Mouse (Mus musculus): ENCODE data around the gene Spout1. TPM values are rescaled to one million over a fixed set of nuclear protein-coding genes. Genes with fewer than 3 reads are reported as not detected.

Spout1 gene
- polyA plus RNA-seq, 1 experiment from 2014 or later = 70.8 TPM

GRCm38 (mm10) chr2:30207401-30207800 is 29.1 kb upstream of the Spout1 start:
- H3K4me3 ChIP-seq (ENCODE audit: low read depth, low read length) = no peak overlapping the region
- 84% methylated on average over 4 of the region's 4 CpGs for WGBS
- H3K4me2 ChIP-seq (ENCODE audit: low read depth) = no peak overlapping the region
- no peak for ATAC-seq (ENCODE audit: insufficient read depth, low FRiP score, low TSS enrichment)
- no peak overlapping the region for H3K27ac ChIP-seq (ENCODE audit: low read depth, low read length)
- no peak for DNase-seq (ENCODE audit: low spot score)
- H3K4me1 ChIP-seq (ENCODE audit: control insufficient read depth, insufficient read depth, low read length) = peaks cover 8% of the 10 kb centered on the region
- H3K9me3 ChIP-seq (ENCODE audit: control insufficient read depth, low read length) = no peaks in the 10 kb centered on the region
- no peaks in the 10 kb centered on the region for H3K36me3 ChIP-seq (ENCODE audit: control insufficient read depth, insufficient read depth, low read length)
- no peak overlapping the region for H3K9ac ChIP-seq (ENCODE audit: low read length)
- H3K27me3 ChIP-seq (ENCODE audit: control insufficient read depth, insufficient read depth, low read length) = no peaks in the 10 kb centered on the region

GRCm38 (mm10) chr2:30205629-30206357 is 27.5 kb upstream of the Spout1 start, which contains the start of gene Kyat1:
Gene Kyat1, minus strand, starts transcription at chr2:30205847.
- no peak within 1 kb of the TSS for H3K27ac ChIP-seq (ENCODE audit: low read depth, low read length)
- peak; percentile 90 for ATAC-seq (ENCODE audit: insufficient read depth, low FRiP score, low TSS enrichment)
- under 1% methylated on average over 44 of the region's 44 CpGs for WGBS

GRCm38 (mm10) chr2:30205255-30205628 is 27.0 kb upstream of the Spout1 start:
- WGBS = 3% methylated on average over 13 of the region's 13 CpGs
- ATAC-seq (ENCODE audit: insufficient read depth, low FRiP score, low TSS enrichment) = no peak

More at GRCm38 (mm10) chr2:30205629-30206357, 27.5 kb upstream of the Spout1 start, which contains the start of gene Kyat1:
- no peaks in the 10 kb centered on the region for H3K27me3 ChIP-seq (ENCODE audit: control insufficient read depth, insufficient read depth, low read length)
- peak; percentile 95 for DNase-seq (ENCODE audit: low spot score)
- peak within 1 kb of the TSS; percentile 73 for H3K4me3 ChIP-seq (ENCODE audit: low read depth, low read length)
- H3K4me2 ChIP-seq (ENCODE audit: low read depth) = peak within 1 kb of the TSS; percentile 90
- peak within 1 kb of the TSS; percentile 65 for H3K9ac ChIP-seq (ENCODE audit: low read length)
- H3K4me1 ChIP-seq (ENCODE audit: control insufficient read depth, insufficient read depth, low read length) = peaks cover 8% of the 10 kb centered on the region
- H3K9me3 ChIP-seq (ENCODE audit: control insufficient read depth, low read length) = no peaks in the 10 kb centered on the region
- H3K36me3 ChIP-seq (ENCODE audit: control insufficient read depth, insufficient read depth, low read length) = no peaks in the 10 kb centered on the region

GRCm38 (mm10) chr2:30203439-30203838 is 25.2 kb upstream of the Spout1 start:
- Histone ChIP-seq H3K9ac (ENCODE audit: low read length) (no peak overlapping the region), H3K4me3 (ENCODE audit: low read depth, low read length) (no peak overlapping the region), H3K27ac (ENCODE audit: low read depth, low read length) (no peak overlapping the region), H3K4me2 (ENCODE audit: low read depth) (no peak overlapping the region), H3K27me3 (ENCODE audit: control insufficient read depth, insufficient read depth, low read length) (no peaks in the 10 kb centered on the region), H3K36me3 (ENCODE audit: control insufficient read depth, insufficient read depth, low read length) (no peaks in the 10 kb centered on the region), H3K9me3 (ENCODE audit: control insufficient read depth, low read length) (no peaks in the 10 kb centered on the region), H3K4me1 (ENCODE audit: control insufficient read depth, insufficient read depth, low read length) (peaks cover 8% of the 10 kb centered on the region)
- 81% methylated on average over 7 of the region's 7 CpGs for whole genome bisulfite sequencing
- no peak for ATAC-seq (ENCODE audit: insufficient read depth, low FRiP score, low TSS enrichment)
- no peak for DNase-seq (ENCODE audit: low spot score)

More at GRCm38 (mm10) chr2:30205255-30205628, 27.0 kb upstream of the Spout1 start:
- DNase-seq (ENCODE audit: low spot score) = no peak
- H3K4me2 ChIP-seq (ENCODE audit: low read depth) = peak overlapping the region; percentile 90
- no peak overlapping the region for H3K27ac ChIP-seq (ENCODE audit: low read depth, low read length)
- H3K4me3 ChIP-seq (ENCODE audit: low read depth, low read length) = peak overlapping the region; percentile 73
- peak overlapping the region; percentile 65 for H3K9ac ChIP-seq (ENCODE audit: low read length)
- no peaks in the 10 kb centered on the region for H3K9me3 ChIP-seq (ENCODE audit: control insufficient read depth, low read length)
- no peaks in the 10 kb centered on the region for H3K36me3 ChIP-seq (ENCODE audit: control insufficient read depth, insufficient read depth, low read length)
- H3K27me3 ChIP-seq (ENCODE audit: control insufficient read depth, insufficient read depth, low read length) = no peaks in the 10 kb centered on the region
- peaks cover 8% of the 10 kb centered on the region for H3K4me1 ChIP-seq (ENCODE audit: control insufficient read depth, insufficient read depth, low read length)

GRCm38 (mm10) chr2:30200388-30200925 is 22.2 kb upstream of the Spout1 start:
- no peaks in the 10 kb centered on the region for H3K27me3 ChIP-seq (ENCODE audit: control insufficient read depth, insufficient read depth, low read length)
- 86% methylated on average over 5 of the region's 5 CpGs for WGBS
- ATAC-seq (ENCODE audit: insufficient read depth, low FRiP score, low TSS enrichment) = no peak

GRCm38 (mm10) chr2:30199984-30200383 is 21.7 kb upstream of the Spout1 start:
- Histone ChIP-seq H3K27ac (ENCODE audit: low read depth, low read length) (no peak overlapping the region), H3K9me3 (ENCODE audit: control insufficient read depth, low read length) (no peaks in the 10 kb centered on the region), H3K27me3 (ENCODE audit: control insufficient read depth, insufficient read depth, low read length) (no peaks in the 10 kb centered on the region), H3K9ac (ENCODE audit: low read length) (no peak overlapping the region), H3K4me2 (ENCODE audit: low read depth) (no peak overlapping the region), H3K4me3 (ENCODE audit: low read depth, low read length) (no peak overlapping the region), H3K4me1 (ENCODE audit: control insufficient read depth, insufficient read depth, low read length) (peaks cover 3% of the 10 kb centered on the region; the same call in 1 of the 2 replicates), H3K36me3 (ENCODE audit: control insufficient read depth, insufficient read depth, low read length) (no peaks in the 10 kb centered on the region)
- ATAC-seq (ENCODE audit: insufficient read depth, low FRiP score, low TSS enrichment) (no peak), DNase-seq (ENCODE audit: low spot score) (no peak)
- WGBS = 89% methylated on average over 1 of the region's 1 CpGs

More at GRCm38 (mm10) chr2:30200388-30200925, 22.2 kb upstream of the Spout1 start:
- H3K4me3 ChIP-seq (ENCODE audit: low read depth, low read length) = no peak overlapping the region
- no peak overlapping the region for H3K4me2 ChIP-seq (ENCODE audit: low read depth)
- no peak overlapping the region for H3K27ac ChIP-seq (ENCODE audit: low read depth, low read length)
- H3K9me3 ChIP-seq (ENCODE audit: control insufficient read depth, low read length) = no peaks in the 10 kb centered on the region
- no peak for DNase-seq (ENCODE audit: low spot score)
- no peak overlapping the region for H3K9ac ChIP-seq (ENCODE audit: low read length)
- no peaks in the 10 kb centered on the region for H3K36me3 ChIP-seq (ENCODE audit: control insufficient read depth, insufficient read depth, low read length)
- H3K4me1 ChIP-seq (ENCODE audit: control insufficient read depth, insufficient read depth, low read length) = peaks cover 3% of the 10 kb centered on the region; the same call in 1 of the 2 replicates

GRCm38 (mm10) chr2:30198021-30198420 is 19.8 kb upstream of the Spout1 start:
- Histone ChIP-seq H3K36me3 (ENCODE audit: control insufficient read depth, insufficient read depth, low read length) (no peaks in the 10 kb centered on the region), H3K4me2 (ENCODE audit: low read depth) (no peak overlapping the region), H3K27ac (ENCODE audit: low read depth, low read length) (no peak overlapping the region), H3K4me1 (ENCODE audit: control insufficient read depth, insufficient read depth, low read length) (no peaks in the 10 kb centered on the region), H3K9ac (ENCODE audit: low read length) (no peak overlapping the region), H3K4me3 (ENCODE audit: low read depth, low read length) (no peak overlapping the region), H3K27me3 (ENCODE audit: control insufficient read depth, insufficient read depth, low read length) (no peaks in the 10 kb centered on the region), H3K9me3 (ENCODE audit: control insufficient read depth, low read length) (no peaks in the 10 kb centered on the region)
- ATAC-seq (ENCODE audit: insufficient read depth, low FRiP score, low TSS enrichment) (no peak), DNase-seq (ENCODE audit: low spot score) (no peak)
- 72% methylated on average over 4 of the region's 4 CpGs for WGBS

GRCm38 (mm10) chr2:30194656-30195055 is 16.4 kb upstream of the Spout1 start:
- WGBS = 93% methylated on average over 3 of the region's 3 CpGs
- no peak for ATAC-seq (ENCODE audit: insufficient read depth, low FRiP score, low TSS enrichment)

More at GRCm38 (mm10) chr2:30194656-30195055, 16.4 kb upstream of the Spout1 start:
- no peak overlapping the region for H3K4me2 ChIP-seq (ENCODE audit: low read depth)
- no peak overlapping the region for H3K4me3 ChIP-seq (ENCODE audit: low read depth, low read length)
- no peak overlapping the region for H3K27ac ChIP-seq (ENCODE audit: low read depth, low read length)
- no peaks in the 10 kb centered on the region for H3K4me1 ChIP-seq (ENCODE audit: control insufficient read depth, insufficient read depth, low read length)
- no peaks in the 10 kb centered on the region for H3K36me3 ChIP-seq (ENCODE audit: control insufficient read depth, insufficient read depth, low read length)
- no peak overlapping the region for H3K9ac ChIP-seq (ENCODE audit: low read length)
- no peaks in the 10 kb centered on the region for H3K27me3 ChIP-seq (ENCODE audit: control insufficient read depth, insufficient read depth, low read length)
- no peaks in the 10 kb centered on the region for H3K9me3 ChIP-seq (ENCODE audit: control insufficient read depth, low read length)
- no peak for DNase-seq (ENCODE audit: low spot score)

Measured in neural tube, embryonic 11.5 days (tissue).